39 mouse cellular contexts compared by ENCODE assay signal in the genomic region with DNA sequence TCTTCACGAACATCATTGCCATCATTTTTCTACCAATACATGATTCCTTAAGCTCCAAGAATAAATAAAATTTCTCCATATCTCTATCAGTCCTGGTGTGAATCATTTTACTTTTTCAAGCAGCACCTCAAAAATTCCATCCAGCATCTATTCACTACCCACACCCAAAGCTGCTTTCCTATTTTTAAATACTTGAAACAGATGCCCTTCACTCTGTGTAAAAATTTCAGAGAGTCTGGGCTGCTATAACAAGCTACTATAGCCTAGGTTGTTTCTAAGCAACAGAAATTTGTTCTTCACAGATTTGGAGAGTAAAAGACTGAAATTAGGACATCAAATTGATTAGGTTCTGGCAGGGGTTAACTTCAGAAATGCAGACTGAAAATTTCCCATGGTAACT. TPM values are rescaled to one million over a fixed set of nuclear protein-coding genes. Genes with fewer than 3 reads are reported as not detected.
DNase-seq lines count a peak whose midpoint lies in the region.
"Had no signal": no experiment of that assay in that cellular context is flagged by ENCODE, and none has a peak within 500 bp of the region (broad histone marks: within the 10 kb centered on the region; RNA-seq: fewer than 3 reads in every experiment).

No protein-coding gene starts in this region.

- WGBS in limb, embryonic 10.5 days: 89% methylated on average over 1 of the region's 1 CpGs

- H3K4me1 ChIP-seq in limb, embryonic 10.5 days: no peaks in the 10 kb centered on the region
- H3K4me1 ChIP-seq: forebrain, embryonic 13.5 days; heart, embryonic 10.5 days; heart, embryonic 15.5 days; liver, embryonic 13.5 days; megakaryocyte, embryonic 14.5 days; midbrain, embryonic 12.5 days; neural tube, embryonic 12.5 days had no signal

- H3K27ac ChIP-seq in limb, embryonic 10.5 days: no peak overlapping the region
- H3K27ac ChIP-seq: forebrain, embryonic 13.5 days; heart, embryonic 10.5 days; heart, embryonic 15.5 days; liver, embryonic 13.5 days; midbrain, embryonic 12.5 days; neural tube, embryonic 12.5 days had no signal

- DNase-seq in layer of hippocampus, adult 11-12 months (ENCODE audit: low spot score): peak; percentile 7
- no peak for DNase-seq in layer of hippocampus, postnatal 25 days (ENCODE audit: extremely low spot score in 1 of 2, low spot score in 1 of 2)
- DNase-seq in left cerebral cortex, adult 9 months (ENCODE audit: low spot score in 2 of 2): peak; percentile 12 to 27
- DNase-seq in left cerebral cortex, adult 18-20 months (ENCODE audit: low spot score in 2 of 2): no peak
- DNase-seq in layer of hippocampus, adult 9-10 months (ENCODE audit: low spot score): peak; percentile 43
- DNase-seq in limb, embryonic 10.5 days (ENCODE audit: low spot score): no peak
- DNase-seq: adrenal gland, postnatal 25 days; B cell, adult 2 months; cerebellum, adult 2 months; cerebellum, postnatal 14 days; gastrocnemius, postnatal 14 days; kidney, adult 18-20 months; kidney, postnatal 36 days; liver, embryonic 13.5 days; lung, adult 18-20 months; lung, postnatal 4 days had no signal

- no peaks in the 10 kb centered on the region for H3K9me3 ChIP-seq in limb, embryonic 10.5 days (replicated peaks)
- H3K9me3 ChIP-seq: forebrain, embryonic 13.5 days; heart, embryonic 10.5 days; heart, embryonic 15.5 days; liver, embryonic 13.5 days; midbrain, embryonic 12.5 days; neural tube, embryonic 12.5 days had no signal

- H3K27me3 ChIP-seq in limb, embryonic 10.5 days (ENCODE audit: low read depth, poor library complexity, severe bottlenecking): no peaks in the 10 kb centered on the region
- H3K27me3 ChIP-seq: forebrain, embryonic 13.5 days; heart, embryonic 15.5 days; liver, embryonic 13.5 days; megakaryocyte, embryonic 14.5 days; midbrain, embryonic 12.5 days; neural tube, embryonic 12.5 days had no signal

- H3K4me3 ChIP-seq in limb, embryonic 10.5 days: no peak overlapping the region
- H3K4me3 ChIP-seq: erythroblast, embryonic 14.5 days; forebrain, embryonic 13.5 days; heart, embryonic 10.5 days; heart, embryonic 15.5 days; liver, embryonic 13.5 days; megakaryocyte, embryonic 14.5 days; midbrain, embryonic 12.5 days; myocyte; neural tube, embryonic 12.5 days had no signal

- no peaks in the 10 kb centered on the region for H3K36me3 ChIP-seq in limb, embryonic 10.5 days
- H3K36me3 ChIP-seq: heart, embryonic 10.5 days; heart, embryonic 15.5 days; liver, embryonic 13.5 days; midbrain, embryonic 12.5 days; neural tube, embryonic 12.5 days had no signal

RNA-seq across cellular contexts. Expression of a gene that starts 10.4 kb away (rescaled TPM):
- not detected for total RNA-seq in layer of hippocampus, postnatal 25 days (2021)
- not detected for total RNA-seq in left cerebral cortex, adult 18-20 months (2021)
- polyA plus RNA-seq in limb, embryonic 10.5 days (2016; fragmentation: Nextera tagmentation; extraction: Ambion mirVana): not detected in 2 replicates
- total RNA-seq: adrenal gland, adult 18-20 months; adrenal gland, postnatal 25 days; gastrocnemius, postnatal 14 days; granulocyte monocyte progenitor cell, adult 5-6 weeks; heart, postnatal 25 days; left cerebral cortex, postnatal 10 days; midbrain, postnatal 0 days had no signal
- polyA plus RNA-seq: brain, embryonic 14.5 days; cerebellum, adult 2 months; cortical plate, adult 2 months; embryonic facial prominence, embryonic 14.5 days; erythroblast, embryonic 14.5 days; forebrain, embryonic 13.5 days; heart, embryonic 10.5 days; heart, embryonic 15.5 days; hindbrain, embryonic 11.5 days; hindbrain, embryonic 16.5 days; intestine, embryonic 14.5 days; kidney, embryonic 16.5 days; limb, embryonic 14.5 days; liver, embryonic 13.5 days; lung, postnatal 0 days; midbrain, embryonic 12.5 days; midbrain, postnatal 0 days; myocyte; neural tube, embryonic 12.5 days; stomach, embryonic 14.5 days had no signal

RNA-seq across cellular contexts. Expression of a gene that starts 11.2 kb away (rescaled TPM):
- total RNA-seq in layer of hippocampus, postnatal 25 days (2021): not detected
- total RNA-seq in left cerebral cortex, adult 18-20 months (2021): not detected
- polyA plus RNA-seq in limb, embryonic 10.5 days (2016; fragmentation: Nextera tagmentation; extraction: Ambion mirVana): not detected in 2 replicates
- total RNA-seq: adrenal gland, adult 18-20 months; adrenal gland, postnatal 25 days; gastrocnemius, postnatal 14 days; granulocyte monocyte progenitor cell, adult 5-6 weeks; heart, postnatal 25 days; left cerebral cortex, postnatal 10 days; midbrain, postnatal 0 days had no signal
- polyA plus RNA-seq: brain, embryonic 14.5 days; cerebellum, adult 2 months; cortical plate, adult 2 months; embryonic facial prominence, embryonic 14.5 days; erythroblast, embryonic 14.5 days; forebrain, embryonic 13.5 days; heart, embryonic 10.5 days; heart, embryonic 15.5 days; hindbrain, embryonic 11.5 days; hindbrain, embryonic 16.5 days; intestine, embryonic 14.5 days; kidney, embryonic 16.5 days; limb, embryonic 14.5 days; liver, embryonic 13.5 days; lung, postnatal 0 days; midbrain, embryonic 12.5 days; midbrain, postnatal 0 days; myocyte; neural tube, embryonic 12.5 days; stomach, embryonic 14.5 days had no signal

RNA-seq across cellular contexts. Expression of a gene that starts 16.6 kb away (rescaled TPM):
- total RNA-seq in layer of hippocampus, postnatal 25 days (2021): not detected
- total RNA-seq in left cerebral cortex, adult 18-20 months (2021): not detected
- not detected in 2 replicates for polyA plus RNA-seq in limb, embryonic 10.5 days (2016; fragmentation: Nextera tagmentation; extraction: Ambion mirVana)
- total RNA-seq: adrenal gland, adult 18-20 months; adrenal gland, postnatal 25 days; gastrocnemius, postnatal 14 days; granulocyte monocyte progenitor cell, adult 5-6 weeks; heart, postnatal 25 days; left cerebral cortex, postnatal 10 days; midbrain, postnatal 0 days had no signal
- polyA plus RNA-seq: brain, embryonic 14.5 days; cerebellum, adult 2 months; cortical plate, adult 2 months; embryonic facial prominence, embryonic 14.5 days; erythroblast, embryonic 14.5 days; forebrain, embryonic 13.5 days; heart, embryonic 10.5 days; heart, embryonic 15.5 days; hindbrain, embryonic 11.5 days; hindbrain, embryonic 16.5 days; intestine, embryonic 14.5 days; kidney, embryonic 16.5 days; limb, embryonic 14.5 days; liver, embryonic 13.5 days; lung, postnatal 0 days; midbrain, embryonic 12.5 days; midbrain, postnatal 0 days; myocyte; neural tube, embryonic 12.5 days; stomach, embryonic 14.5 days had no signal

RNA-seq across cellular contexts. Expression of a gene that starts 17.5 kb away (rescaled TPM):
- not detected for total RNA-seq in layer of hippocampus, postnatal 25 days (2021)
- not detected for total RNA-seq in left cerebral cortex, adult 18-20 months (2021)
- not detected in 2 replicates for polyA plus RNA-seq in limb, embryonic 10.5 days (2016; fragmentation: Nextera tagmentation; extraction: Ambion mirVana)
- total RNA-seq: adrenal gland, adult 18-20 months; adrenal gland, postnatal 25 days; gastrocnemius, postnatal 14 days; granulocyte monocyte progenitor cell, adult 5-6 weeks; heart, postnatal 25 days; left cerebral cortex, postnatal 10 days; midbrain, postnatal 0 days had no signal
- polyA plus RNA-seq: brain, embryonic 14.5 days; cerebellum, adult 2 months; cortical plate, adult 2 months; embryonic facial prominence, embryonic 14.5 days; erythroblast, embryonic 14.5 days; forebrain, embryonic 13.5 days; heart, embryonic 10.5 days; heart, embryonic 15.5 days; hindbrain, embryonic 11.5 days; hindbrain, embryonic 16.5 days; intestine, embryonic 14.5 days; kidney, embryonic 16.5 days; limb, embryonic 14.5 days; liver, embryonic 13.5 days; lung, postnatal 0 days; midbrain, embryonic 12.5 days; midbrain, postnatal 0 days; myocyte; neural tube, embryonic 12.5 days; stomach, embryonic 14.5 days had no signal

Comparison
In these comparisons a context has a peak if more than half of its experiments do, and no peak if none do; other contexts are left out.
1. DNase-seq: peak in layer of hippocampus, adult 11-12 months (single experiment), left cerebral cortex, adult 9 months (2 of 2) and layer of hippocampus, adult 9-10 months (single experiment); none in layer of hippocampus, postnatal 25 days (0 of 2), left cerebral cortex, adult 18-20 months (0 of 2) and limb, embryonic 10.5 days (single experiment).